Mouse (Mus musculus): Measurements from ENCODE around the gene Zfr.
"Not testable (repeated sequence)": the region's sequence is repeated elsewhere in the genome, so short reads cannot be mapped to it uniquely, and the experiment has no call there.

DNA sequence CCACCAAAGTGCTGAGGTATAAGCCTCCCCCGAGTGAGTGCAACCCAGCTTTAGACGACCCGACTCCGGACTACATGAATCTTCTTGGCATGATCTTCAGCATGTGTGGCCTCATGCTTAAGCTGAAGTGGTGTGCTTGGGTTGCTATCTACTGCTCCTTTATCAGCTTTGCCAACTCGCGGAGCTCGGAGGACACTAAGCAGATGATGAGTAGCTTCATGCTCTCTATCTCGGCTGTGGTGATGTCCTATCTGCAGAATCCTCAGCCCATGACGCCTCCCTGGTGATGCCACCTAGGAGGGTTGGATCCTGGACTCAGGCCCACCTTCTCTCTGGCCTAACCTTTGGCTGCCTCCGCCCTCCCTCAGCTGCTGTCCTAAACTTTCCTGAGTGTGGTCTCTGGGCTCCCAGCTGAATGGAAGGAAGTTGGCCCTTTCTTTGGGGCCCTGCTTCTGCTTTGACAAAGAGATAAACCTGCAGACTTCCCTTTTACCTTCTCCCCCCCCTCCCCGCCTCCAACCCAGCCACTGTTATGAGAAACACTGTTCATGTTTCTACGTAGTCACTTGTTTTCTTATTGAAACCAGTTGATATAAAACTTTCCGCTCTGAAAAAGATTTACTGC is 63.7 kb downstream of the Zfr start:
- TF ChIP-seq GATA1 (IDR thresholded peaks at IDR 0.05; ENCODE audit: borderline replicate concordance, low read length); FLI1 (IDR thresholded peaks at IDR 0.05; ENCODE audit: low read length): not testable (repeated sequence)

All from megakaryocyte, embryonic 14.5 days (primary cell).